Mouse (Mus musculus): Measurements from ENCODE around the gene Tshb. TPM values are rescaled to one million over a fixed set of nuclear protein-coding genes. Genes with fewer than 3 reads are reported as not detected.
A peak's percentile ranks its signal among the peaks of the same experiment; 100 is the strongest.

The Tshb gene
- not detected in 2 replicates for polyA plus RNA-seq (2011; ENCODE audit: insufficient read depth, insufficient read length, low read depth, missing spikeins)

DNA sequence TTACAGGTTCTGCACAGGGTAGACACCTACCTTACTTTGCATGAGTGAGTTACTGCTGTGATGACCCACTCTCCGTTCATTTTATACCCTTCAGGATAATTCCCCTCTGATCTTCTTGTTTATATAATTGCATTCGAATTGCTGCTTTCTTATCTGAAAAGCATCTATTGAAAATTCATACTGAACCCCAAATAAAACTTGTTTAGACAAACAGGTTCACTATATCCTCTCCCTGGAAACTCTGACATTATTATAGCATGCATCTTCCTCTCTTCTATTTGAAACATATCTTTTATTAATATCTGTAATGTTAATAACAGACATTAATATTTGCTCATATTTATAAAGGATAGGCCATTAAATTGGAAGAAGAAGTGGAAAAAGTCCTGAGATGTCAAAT is at the start of gene Tshb:
Gene Tshb (minus strand): TSS at position 101 of the 400 bp plus-strand sequence.
- no peaks in the 10 kb centered on the region for H3K27me3 ChIP-seq (ENCODE audit: control insufficient read depth, insufficient read depth, low read length, poor library complexity, severe bottlenecking)
- H3K36me3 ChIP-seq (ENCODE audit: control insufficient read depth, insufficient read depth, low read length, poor library complexity, severe bottlenecking): no peaks in the 10 kb centered on the region
- H3K27ac ChIP-seq (ENCODE audit: insufficient read depth, low read length): no peak within 1 kb of the TSS
- H3K9ac ChIP-seq (ENCODE audit: low read depth, poor library complexity, severe bottlenecking): no peak within 1 kb of the TSS
- no peaks in the 10 kb centered on the region for H3K9me3 ChIP-seq (replicated peaks; ENCODE audit: control insufficient read depth, insufficient read depth, low read length, poor library complexity, severe bottlenecking)
- no peak within 1 kb of the TSS for H3K4me3 ChIP-seq (ENCODE audit: low read depth, low read length)
- no peaks in the 10 kb centered on the region for H3K4me1 ChIP-seq (ENCODE audit: control insufficient read depth, insufficient read depth, low read length)
- TF ChIP-seq POLR2A (IDR thresholded peaks at IDR 0.05; ENCODE audit: insufficient read depth, low read length) (no peak), EP300 (IDR thresholded peaks at IDR 0.05; ENCODE audit: insufficient read depth, low read depth, low read length) (no peak), CTCF (IDR thresholded peaks at IDR 0.05; ENCODE audit: low read depth, low read length) (no peak)

GRCm38 (mm10) chr3:102803937-102804336 is 21.4 kb upstream of the Tshb start:
- H3K4me3 ChIP-seq (ENCODE audit: low read depth, low read length): no peak overlapping the region
- H3K9me3 ChIP-seq (replicated peaks; ENCODE audit: control insufficient read depth, insufficient read depth, low read length, poor library complexity, severe bottlenecking): no peaks in the 10 kb centered on the region
- H3K27me3 ChIP-seq (ENCODE audit: control insufficient read depth, insufficient read depth, low read length, poor library complexity, severe bottlenecking): no peaks in the 10 kb centered on the region
- H3K4me1 ChIP-seq (ENCODE audit: control insufficient read depth, insufficient read depth, low read length): no peaks in the 10 kb centered on the region
- TF ChIP-seq CTCF (IDR thresholded peaks at IDR 0.05; ENCODE audit: low read depth, low read length) (peak; percentile 11), EP300 (IDR thresholded peaks at IDR 0.05; ENCODE audit: insufficient read depth, low read depth, low read length) (no peak), POLR2A (IDR thresholded peaks at IDR 0.05; ENCODE audit: insufficient read depth, low read length) (no peak)
- no peak overlapping the region for H3K27ac ChIP-seq (ENCODE audit: insufficient read depth, low read length)
- H3K9ac ChIP-seq (ENCODE audit: low read depth, poor library complexity, severe bottlenecking): no peak overlapping the region
- no peaks in the 10 kb centered on the region for H3K36me3 ChIP-seq (ENCODE audit: control insufficient read depth, insufficient read depth, low read length, poor library complexity, severe bottlenecking)

DNA sequence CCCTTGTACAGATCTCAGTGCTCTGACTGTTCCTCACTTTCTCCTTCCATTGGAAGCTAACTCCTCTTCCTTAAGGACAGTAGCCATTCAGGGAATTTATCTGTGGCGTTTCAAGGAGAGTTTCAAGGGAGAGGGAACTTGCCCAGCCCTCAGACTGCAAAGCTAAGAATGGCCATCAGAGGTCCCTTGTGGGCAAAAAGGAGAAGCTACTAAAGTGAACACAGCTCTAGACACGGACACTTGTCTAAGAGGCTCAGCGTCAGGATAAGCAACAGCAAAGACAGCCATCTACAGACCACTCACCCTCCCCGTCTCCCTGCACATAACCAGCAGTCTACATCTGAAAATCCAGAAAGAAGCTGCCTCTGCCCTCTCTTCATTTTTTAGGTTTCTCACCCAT is 4.9 kb upstream of the Tshb start:
- no peaks in the 10 kb centered on the region for H3K9me3 ChIP-seq (replicated peaks; ENCODE audit: control insufficient read depth, insufficient read depth, low read length, poor library complexity, severe bottlenecking)
- H3K4me1 ChIP-seq (ENCODE audit: control insufficient read depth, insufficient read depth, low read length): no peaks in the 10 kb centered on the region
- no peak overlapping the region for H3K9ac ChIP-seq (ENCODE audit: low read depth, poor library complexity, severe bottlenecking)
- no peaks in the 10 kb centered on the region for H3K36me3 ChIP-seq (ENCODE audit: control insufficient read depth, insufficient read depth, low read length, poor library complexity, severe bottlenecking)
- no peak overlapping the region for H3K27ac ChIP-seq (ENCODE audit: insufficient read depth, low read length)
- no peaks in the 10 kb centered on the region for H3K27me3 ChIP-seq (ENCODE audit: control insufficient read depth, insufficient read depth, low read length, poor library complexity, severe bottlenecking)
- no peak overlapping the region for H3K4me3 ChIP-seq (ENCODE audit: low read depth, low read length)
- no peak for TF ChIP-seq EP300 (IDR thresholded peaks at IDR 0.05; ENCODE audit: insufficient read depth, low read depth, low read length)
- TF ChIP-seq POLR2A (IDR thresholded peaks at IDR 0.05; ENCODE audit: insufficient read depth, low read length): no peak
- TF ChIP-seq CTCF (IDR thresholded peaks at IDR 0.05; ENCODE audit: low read depth, low read length): no peak

- Histone ChIP-seq H3K27ac (ENCODE audit: insufficient read depth, low read length) (no peak overlapping the region), H3K4me1 (ENCODE audit: control insufficient read depth, insufficient read depth, low read length) (no peaks in the 10 kb centered on the region), H3K9ac (ENCODE audit: low read depth, poor library complexity, severe bottlenecking) (no peak overlapping the region), H3K4me3 (ENCODE audit: low read depth, low read length) (no peak overlapping the region), H3K36me3 (ENCODE audit: control insufficient read depth, insufficient read depth, low read length, poor library complexity, severe bottlenecking) (no peaks in the 10 kb centered on the region), H3K27me3 (ENCODE audit: control insufficient read depth, insufficient read depth, low read length, poor library complexity, severe bottlenecking) (no peaks in the 10 kb centered on the region), H3K9me3 (replicated peaks; ENCODE audit: control insufficient read depth, insufficient read depth, low read length, poor library complexity, severe bottlenecking) (no peaks in the 10 kb centered on the region)
- TF ChIP-seq POLR2A (IDR thresholded peaks at IDR 0.05; ENCODE audit: insufficient read depth, low read length): no peak
- no peak for TF ChIP-seq CTCF (IDR thresholded peaks at IDR 0.05; ENCODE audit: low read depth, low read length)
- no peak for TF ChIP-seq EP300 (IDR thresholded peaks at IDR 0.05; ENCODE audit: insufficient read depth, low read depth, low read length)
These were observed 9.5 kb downstream of the Tshb start for GRCm38 (mm10) chr3:102773018-102773417.

GRCm38 (mm10) chr3:102764850-102765249 is 17.7 kb downstream of the Tshb start:
- Histone ChIP-seq H3K27ac (ENCODE audit: insufficient read depth, low read length) (no peak overlapping the region), H3K4me1 (ENCODE audit: control insufficient read depth, insufficient read depth, low read length) (no peaks in the 10 kb centered on the region), H3K9ac (ENCODE audit: low read depth, poor library complexity, severe bottlenecking) (no peak overlapping the region), H3K27me3 (ENCODE audit: control insufficient read depth, insufficient read depth, low read length, poor library complexity, severe bottlenecking) (no peaks in the 10 kb centered on the region), H3K4me3 (ENCODE audit: low read depth, low read length) (no peak overlapping the region), H3K9me3 (replicated peaks; ENCODE audit: control insufficient read depth, insufficient read depth, low read length, poor library complexity, severe bottlenecking) (no peaks in the 10 kb centered on the region), H3K36me3 (ENCODE audit: control insufficient read depth, insufficient read depth, low read length, poor library complexity, severe bottlenecking) (no peaks in the 10 kb centered on the region)
- TF ChIP-seq CTCF (IDR thresholded peaks at IDR 0.05; ENCODE audit: low read depth, low read length): no peak
- TF ChIP-seq EP300 (IDR thresholded peaks at IDR 0.05; ENCODE audit: insufficient read depth, low read depth, low read length): no peak
- no peak for TF ChIP-seq POLR2A (IDR thresholded peaks at IDR 0.05; ENCODE audit: insufficient read depth, low read length)

- no peak overlapping the region for H3K4me3 ChIP-seq (ENCODE audit: low read depth, low read length)
- H3K27me3 ChIP-seq (ENCODE audit: control insufficient read depth, insufficient read depth, low read length, poor library complexity, severe bottlenecking): no peaks in the 10 kb centered on the region
- no peaks in the 10 kb centered on the region for H3K36me3 ChIP-seq (ENCODE audit: control insufficient read depth, insufficient read depth, low read length, poor library complexity, severe bottlenecking)
- H3K9ac ChIP-seq (ENCODE audit: low read depth, poor library complexity, severe bottlenecking): no peak overlapping the region
- no peaks in the 10 kb centered on the region for H3K4me1 ChIP-seq (ENCODE audit: control insufficient read depth, insufficient read depth, low read length)
- TF ChIP-seq CTCF (IDR thresholded peaks at IDR 0.05; ENCODE audit: low read depth, low read length): no peak
- no peak for TF ChIP-seq EP300 (IDR thresholded peaks at IDR 0.05; ENCODE audit: insufficient read depth, low read depth, low read length)
- no peak for TF ChIP-seq POLR2A (IDR thresholded peaks at IDR 0.05; ENCODE audit: insufficient read depth, low read length)
- H3K9me3 ChIP-seq (replicated peaks; ENCODE audit: control insufficient read depth, insufficient read depth, low read length, poor library complexity, severe bottlenecking): no peaks in the 10 kb centered on the region
- H3K27ac ChIP-seq (ENCODE audit: insufficient read depth, low read length): no peak overlapping the region
These were observed 18.7 kb downstream of the Tshb start for GRCm38 (mm10) chr3:102763713-102764400.
